Mouse (Mus musculus) olfactory bulb, adult 2 months (tissue): Measurements from ENCODE around the gene Asic2.

Experiments used
- CTCF ChIP-seq: fragments of 200-500 bp; IDR thresholded peaks from 2 replicates; pipeline ENCODE4 v1.5.1; 2012; ENCODE audit warnings: low read depth, mild to moderate bottlenecking, low read length, moderate library complexity; ENCODE audit not compliant: insufficient read depth
- POLR2A ChIP-seq: fragments of 200-500 bp; IDR thresholded peaks from 2 replicates; pipeline ENCODE4 v1.6.1; 2012; ENCODE audit warnings: mild to moderate bottlenecking, low read depth, low read length, moderate library complexity; ENCODE audit not compliant: insufficient read depth

- TF ChIP-seq CTCF (no peak), POLR2A (no peak)
Measured at GRCm38 (mm10) chr11:81636356-81636755, 331.9 kb downstream of the Asic2 start.
